Mouse (Mus musculus) lung, embryonic 15.5 days (tissue): ENCODE measurements around the gene Ppdpf. TPM values are rescaled to one million over a fixed set of nuclear protein-coding genes. Genes with fewer than 3 reads are reported as not detected.
A peak's percentile ranks its signal among the peaks of the same experiment; 100 is the strongest.

Source experiments
- ATAC-seq: fragments of 200-750 bp; cut with Nextera tagmentation; 2 replicates; pipeline ENCODE4 v1.8.0; 2017; ENCODE audit warnings: moderate number of reproducible peaks, borderline replicate concordance; ENCODE audit not compliant: low FRiP score, low TSS enrichment; ENCODE audit errors: extremely low read depth
- H3K27ac ChIP-seq: fragments of 300-500 bp; sonication (generic); 2 replicates; pipeline ENCODE4 v1.5.1; 2015; ENCODE audit warnings: moderate library complexity, mild to moderate bottlenecking, inconsistent platforms
- H3K27me3 ChIP-seq: fragments of 300-500 bp; sonication (generic); 2 replicates; pipeline ENCODE4 v1.6.1; 2015; ENCODE audit warnings: inconsistent platforms
- H3K36me3 ChIP-seq: fragments of 300-500 bp; sonication (generic); 2 replicates; pipeline ENCODE4 v1.6.1; 2015; ENCODE audit warnings: inconsistent platforms
- H3K4me1 ChIP-seq: fragments of 300-500 bp; sonication (generic); 2 replicates; pipeline ENCODE4 v1.6.1; 2015; ENCODE audit warnings: inconsistent platforms
- H3K4me2 ChIP-seq: fragments of 300-500 bp; sonication (generic); 2 replicates; pipeline ENCODE4 v1.6.1; 2015; ENCODE audit warnings: inconsistent platforms, mild to moderate bottlenecking, moderate library complexity
- H3K4me3 ChIP-seq: fragments of 300-500 bp; sonication (generic); 2 replicates; pipeline ENCODE4 v1.5.1; 2015; ENCODE audit warnings: mild to moderate bottlenecking, inconsistent platforms
- H3K9ac ChIP-seq: fragments of 300-500 bp; sonication (generic); 2 replicates; pipeline ENCODE4 v1.6.1; 2015; ENCODE audit warnings: inconsistent platforms
- H3K9me3 ChIP-seq: fragments of 300-500 bp; sonication (generic); 2 replicates; pipeline ENCODE4 v1.6.1; 2016; ENCODE audit warnings: inconsistent platforms
- WGBS: fragments of 180-500 bp; shearing (Covaris S2); methylation state at CpG from one replicate; pipeline ENCODE4 v1.1.7; 2015; 5-methylcytosine and 5-hydroxymethylcytosine counted together
- polyA plus RNA-seq: library from polyadenylated mRNA; unstranded; fragments of >200 nt; fragmentation: Nextera tagmentation; extraction: Ambion mirVana; gene quantifications from 2 replicates; pipeline ENCODE4 v1.2.1, GENCODE M21; 2015

Ppdpf gene
- polyA plus RNA-seq, 1 experiment from 2014 or later = 317 TPM

GRCm38 (mm10) chr2:181153131-181153530, 33.9 kb upstream of the Ppdpf start:
- no peaks in the 10 kb centered on the region for H3K36me3 ChIP-seq
- peaks cover 5% of the 10 kb centered on the region for H3K4me1 ChIP-seq
- no peak overlapping the region for H3K9ac ChIP-seq
- peaks cover 64% of the 10 kb centered on the region for H3K27me3 ChIP-seq
- ATAC-seq = no peak
- no peak overlapping the region for H3K4me3 ChIP-seq
- H3K9me3 ChIP-seq = no peaks in the 10 kb centered on the region
- WGBS = 76% methylated on average over 1 of the region's 1 CpGs
- no peak overlapping the region for H3K27ac ChIP-seq
- no peak overlapping the region for H3K4me2 ChIP-seq

- Histone ChIP-seq H3K4me3 (no peak overlapping the region), H3K9ac (no peak overlapping the region), H3K4me1 (no peaks in the 10 kb centered on the region), H3K27ac (no peak overlapping the region), H3K9me3 (no peaks in the 10 kb centered on the region), H3K27me3 (peaks cover 64% of the 10 kb centered on the region), H3K36me3 (no peaks in the 10 kb centered on the region), H3K4me2 (no peak overlapping the region)
- ATAC-seq = no peak
- 4% methylated on average over 1 of the region's 1 CpGs for WGBS
Measured at GRCm38 (mm10) chr2:181153837-181154236, 33.2 kb upstream of the Ppdpf start.

GRCm38 (mm10) chr2:181154361-181154760, 32.7 kb upstream of the Ppdpf start:
- Histone ChIP-seq H3K27ac (no peak overlapping the region), H3K4me1 (no peaks in the 10 kb centered on the region), H3K9me3 (no peaks in the 10 kb centered on the region), H3K9ac (no peak overlapping the region), H3K4me3 (no peak overlapping the region), H3K4me2 (no peak overlapping the region), H3K27me3 (peaks cover 62% of the 10 kb centered on the region), H3K36me3 (no peaks in the 10 kb centered on the region)
- 87% methylated on average over 3 of the region's 3 CpGs for WGBS
- no peak for ATAC-seq

DNA sequence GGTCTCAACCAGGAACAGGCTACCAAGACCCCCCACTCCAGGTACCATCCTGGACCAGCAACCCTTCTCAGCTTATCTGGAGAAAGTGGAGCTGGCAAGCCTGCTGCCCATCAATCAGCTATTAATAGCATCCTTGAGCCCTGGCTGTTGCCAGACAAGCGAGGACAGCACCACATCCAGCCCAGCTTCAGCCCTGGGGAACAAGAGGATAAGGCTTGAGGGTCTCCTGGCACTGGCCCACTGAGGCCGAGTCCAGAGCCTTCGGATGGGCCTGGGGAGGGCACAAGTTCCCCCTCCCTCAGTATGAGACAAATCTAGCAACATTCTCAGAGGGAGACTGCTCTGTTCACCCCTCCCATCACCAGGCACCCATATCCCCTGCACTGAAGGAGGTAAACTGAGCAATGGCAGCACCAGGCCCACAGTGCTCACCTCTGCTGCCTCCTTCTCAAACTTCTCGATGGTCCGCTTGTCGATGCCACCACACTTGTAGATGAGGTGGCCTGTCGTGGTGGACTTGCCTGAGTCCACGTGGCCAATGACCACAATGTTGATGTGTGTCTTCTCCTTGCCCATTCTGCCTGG, 32.1 kb upstream of the Ppdpf start:
- H3K27ac ChIP-seq = no peak overlapping the region
- WGBS = 71% methylated on average over 8 of the region's 8 CpGs
- no peaks in the 10 kb centered on the region for H3K36me3 ChIP-seq
- H3K4me3 ChIP-seq = no peak overlapping the region
- no peaks in the 10 kb centered on the region for H3K4me1 ChIP-seq
- H3K4me2 ChIP-seq = no peak overlapping the region
- no peak for ATAC-seq
- H3K9me3 ChIP-seq = no peaks in the 10 kb centered on the region
- peaks cover 57% of the 10 kb centered on the region for H3K27me3 ChIP-seq
- no peak overlapping the region for H3K9ac ChIP-seq

DNA sequence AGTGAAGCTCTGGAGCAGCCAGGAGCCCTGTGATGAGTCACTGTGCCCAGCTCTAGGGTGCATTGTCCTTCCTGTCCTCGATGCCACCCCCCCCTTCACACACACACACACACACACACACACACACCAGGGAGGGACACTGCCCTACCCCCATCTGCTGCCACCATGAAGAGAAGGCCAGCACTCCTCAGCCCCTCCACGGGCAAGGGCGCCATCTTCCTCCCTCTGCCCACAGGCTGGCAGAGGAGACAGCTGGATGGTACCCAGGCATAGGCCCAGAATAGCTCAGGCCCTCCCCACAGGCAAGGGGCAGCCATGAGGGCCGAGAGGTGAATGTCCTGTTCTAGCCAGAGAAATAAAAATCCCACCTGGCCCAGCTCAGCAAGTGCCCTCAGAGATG, 31.2 kb upstream of the Ppdpf start:
- H3K4me2 ChIP-seq = no peak overlapping the region
- WGBS = 57% methylated on average over 4 of the region's 4 CpGs
- ATAC-seq = 0 out of 2 replicates have a peak, but pooled peaks have one; percentile 44
- no peaks in the 10 kb centered on the region for H3K4me1 ChIP-seq
- H3K4me3 ChIP-seq = no peak overlapping the region
- no peaks in the 10 kb centered on the region for H3K36me3 ChIP-seq
- H3K9me3 ChIP-seq = no peaks in the 10 kb centered on the region
- no peak overlapping the region for H3K27ac ChIP-seq
- H3K9ac ChIP-seq = no peak overlapping the region
- H3K27me3 ChIP-seq = peaks cover 50% of the 10 kb centered on the region

GRCm38 (mm10) chr2:181156248-181157121, 30.6 kb upstream of the Ppdpf start, which contains the start of gene Eef1a2:
TSS of gene Eef1a2 (minus strand) at chr2:181157014.
- Histone ChIP-seq H3K36me3 (no peaks in the 10 kb centered on the region), H3K4me3 (no peak within 1 kb of the TSS), H3K27me3 (peaks cover 50% of the 10 kb centered on the region), H3K4me1 (no peaks in the 10 kb centered on the region), H3K4me2 (no peak within 1 kb of the TSS), H3K9ac (no peak within 1 kb of the TSS), H3K27ac (no peak within 1 kb of the TSS), H3K9me3 (no peaks in the 10 kb centered on the region)
- 2% methylated on average over 55 of the region's 55 CpGs for WGBS
- 0 out of 2 replicates have a peak, but pooled peaks have one; percentile 5 for ATAC-seq

- Histone ChIP-seq H3K4me1 (no peaks in the 10 kb centered on the region), H3K9me3 (no peaks in the 10 kb centered on the region), H3K4me3 (no peak overlapping the region), H3K36me3 (no peaks in the 10 kb centered on the region), H3K9ac (no peak overlapping the region), H3K27ac (no peak overlapping the region), H3K27me3 (peaks cover 50% of the 10 kb centered on the region), H3K4me2 (no peak overlapping the region)
- no peak for ATAC-seq
- WGBS = 75% methylated on average over 4 of the region's 4 CpGs
Measured at GRCm38 (mm10) chr2:181157180-181157579, 29.9 kb upstream of the Ppdpf start.

DNA sequence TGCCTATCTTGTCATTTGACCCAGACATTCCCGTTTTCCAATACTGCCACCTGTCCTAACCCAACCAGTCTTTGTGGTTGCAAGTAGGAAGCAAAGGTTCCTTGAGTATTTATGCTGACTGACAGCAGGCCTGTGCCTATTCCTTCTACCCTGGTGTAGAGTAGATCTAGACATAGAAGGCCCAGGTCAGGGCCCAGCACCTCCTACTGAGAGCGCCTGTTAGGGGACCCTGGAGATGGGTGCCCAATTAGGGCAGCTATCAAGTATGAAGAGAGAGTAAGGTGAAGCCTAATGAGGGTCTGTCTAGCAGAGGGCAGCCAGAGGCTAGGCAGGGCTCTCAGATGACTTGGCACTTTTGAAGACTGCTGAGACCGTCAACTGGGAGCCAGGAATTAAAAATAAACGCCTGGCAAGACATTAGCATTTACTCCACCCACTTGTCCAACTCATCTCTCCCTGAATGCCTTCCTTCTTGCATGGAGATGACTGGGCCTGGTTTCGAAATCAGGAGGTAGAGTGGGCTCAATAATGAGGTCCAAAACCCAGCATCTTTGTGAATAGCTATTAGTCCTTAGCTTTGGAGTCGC, 29.2 kb upstream of the Ppdpf start:
- Histone ChIP-seq H3K4me2 (no peak overlapping the region), H3K9me3 (no peaks in the 10 kb centered on the region), H3K36me3 (no peaks in the 10 kb centered on the region), H3K27ac (no peak overlapping the region), H3K4me3 (no peak overlapping the region), H3K4me1 (no peaks in the 10 kb centered on the region), H3K27me3 (peaks cover 50% of the 10 kb centered on the region), H3K9ac (no peak overlapping the region)
- 63% methylated on average over 6 of the region's 6 CpGs for WGBS
- no peak for ATAC-seq

DNA sequence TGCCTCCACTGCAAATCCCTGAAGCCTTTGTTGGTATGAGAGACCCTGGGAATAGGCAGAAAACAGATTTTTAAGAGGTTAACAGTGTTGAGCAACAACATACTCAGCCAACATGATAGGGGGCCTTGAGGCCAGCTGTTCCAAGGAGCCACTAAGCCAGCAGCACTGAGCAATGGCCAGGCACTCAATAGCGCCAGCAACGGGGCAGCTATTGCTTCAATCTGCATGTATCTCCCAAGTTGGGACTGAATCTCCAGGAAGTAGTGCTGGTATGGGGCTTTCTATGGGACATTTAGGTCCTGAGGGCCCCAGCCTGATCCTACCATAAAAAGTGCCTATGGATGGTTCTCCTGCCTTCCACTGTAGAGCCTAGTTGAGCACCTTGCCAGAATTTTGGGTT, 28.6 kb upstream of the Ppdpf start:
- Histone ChIP-seq H3K4me2 (no peak overlapping the region), H3K9ac (no peak overlapping the region), H3K36me3 (no peaks in the 10 kb centered on the region), H3K27me3 (peaks cover 50% of the 10 kb centered on the region), H3K9me3 (no peaks in the 10 kb centered on the region), H3K27ac (no peak overlapping the region), H3K4me1 (no peaks in the 10 kb centered on the region), H3K4me3 (no peak overlapping the region)
- no peak for ATAC-seq
- 76% methylated on average over 2 of the region's 2 CpGs for WGBS

GRCm38 (mm10) chr2:181159091-181159514, 27.9 kb upstream of the Ppdpf start:
- Histone ChIP-seq H3K4me1 (no peaks in the 10 kb centered on the region), H3K27ac (no peak overlapping the region), H3K4me3 (no peak overlapping the region), H3K36me3 (no peaks in the 10 kb centered on the region), H3K4me2 (no peak overlapping the region), H3K27me3 (peaks cover 48% of the 10 kb centered on the region), H3K9ac (no peak overlapping the region), H3K9me3 (no peaks in the 10 kb centered on the region)
- ATAC-seq = no peak
- WGBS = 49% methylated on average over 7 of the region's 7 CpGs

- no peak overlapping the region for H3K4me3 ChIP-seq
- no peak overlapping the region for H3K9ac ChIP-seq
- H3K4me2 ChIP-seq = no peak overlapping the region
- no peak for ATAC-seq
- no peak overlapping the region for H3K27ac ChIP-seq
- H3K27me3 ChIP-seq = peaks cover 43% of the 10 kb centered on the region
- no peaks in the 10 kb centered on the region for H3K9me3 ChIP-seq
- 2% methylated on average over 2 of the region's 2 CpGs for WGBS
- no peaks in the 10 kb centered on the region for H3K36me3 ChIP-seq
- H3K4me1 ChIP-seq = no peaks in the 10 kb centered on the region
Measured at GRCm38 (mm10) chr2:181159771-181160170, 27.3 kb upstream of the Ppdpf start.

DNA sequence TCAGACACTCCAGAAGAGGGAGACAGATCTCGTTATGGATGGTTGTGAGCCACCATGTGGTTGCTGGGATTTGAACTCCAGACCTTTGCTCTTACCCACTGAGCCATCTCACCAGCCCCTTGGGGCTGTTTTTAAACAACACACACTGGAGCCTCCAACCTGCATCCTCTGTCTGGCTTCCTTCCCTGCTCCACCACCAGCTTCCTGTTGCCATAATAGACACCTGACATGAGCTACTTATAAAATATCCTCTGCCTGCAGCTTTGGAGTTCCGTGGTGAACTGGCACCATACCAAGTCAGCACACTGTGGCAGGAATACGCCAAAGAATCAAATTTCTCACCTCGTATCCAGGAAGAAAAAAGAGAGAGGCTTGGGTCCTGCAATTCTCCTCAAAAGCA, 26.2 kb upstream of the Ppdpf start:
- Histone ChIP-seq H3K4me3 (no peak overlapping the region), H3K9ac (no peak overlapping the region), H3K9me3 (no peaks in the 10 kb centered on the region), H3K36me3 (no peaks in the 10 kb centered on the region), H3K27me3 (peaks cover 33% of the 10 kb centered on the region), H3K27ac (no peak overlapping the region), H3K4me2 (no peak overlapping the region), H3K4me1 (no peaks in the 10 kb centered on the region)
- WGBS = 46% methylated on average over 4 of the region's 4 CpGs
- no peak for ATAC-seq
